Comparison of ENCODE assay signal across 11 mouse cellular contexts in the genomic region with DNA sequence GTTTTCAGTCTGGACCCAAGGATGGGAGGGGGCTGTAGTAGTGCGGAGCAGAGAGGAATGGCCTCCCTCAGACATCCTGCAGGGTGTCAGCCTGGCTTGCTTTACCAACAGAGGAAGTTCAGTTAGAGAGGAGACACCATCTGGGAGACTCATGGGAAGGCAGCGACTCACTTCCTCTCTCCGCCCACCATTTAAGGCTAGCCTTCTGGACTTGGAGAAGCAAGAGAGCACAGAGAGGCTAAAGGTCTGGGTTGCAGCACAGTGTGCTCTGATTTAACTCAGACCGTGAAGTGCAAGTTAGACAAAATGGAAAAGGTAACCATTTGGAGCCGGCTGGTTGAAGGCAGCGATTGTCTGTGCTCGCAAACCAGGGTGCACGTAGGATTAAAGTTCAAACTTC. TPM values are rescaled to one million over a fixed set of nuclear protein-coding genes. Genes with fewer than 3 reads are reported as not detected.
DNase-seq lines count a peak whose midpoint lies in the region; ATAC-seq and TF ChIP-seq lines count a peak whose summit lies in the region.
"Had no signal": no experiment of that assay in that cellular context is flagged by ENCODE, and none has a peak within 500 bp of the region (broad histone marks: within the 10 kb centered on the region; RNA-seq: fewer than 3 reads in every experiment).

No protein-coding gene starts in this region.

- peaks cover 59% of the 10 kb centered on the region for H3K4me1 ChIP-seq in intestine, embryonic 14.5 days (replicated peaks; ENCODE audit: control insufficient read depth, insufficient read depth, low read length)
- H3K4me1 ChIP-seq in intestine, postnatal 0 days (replicated peaks; ENCODE audit: control insufficient read depth, insufficient read depth, low read length), result peaks cover 13% of the 10 kb centered on the region
- peaks cover 45% of the 10 kb centered on the region for H3K4me1 ChIP-seq in embryonic facial prominence, embryonic 12.5 days
- H3K4me1 ChIP-seq in kidney, embryonic 16.5 days (ENCODE audit: insufficient read depth, low read length), result peaks cover 81% of the 10 kb centered on the region
- peaks cover 39% of the 10 kb centered on the region for H3K4me1 ChIP-seq in forebrain, embryonic 12.5 days

- H3K27ac ChIP-seq in intestine, embryonic 14.5 days (ENCODE audit: low read depth), result peak overlapping the region; percentile 40; the same call in 1 of the 2 replicates
- no peak overlapping the region for H3K27ac ChIP-seq in intestine, postnatal 0 days (ENCODE audit: low read depth, low read length)
- H3K27ac ChIP-seq in embryonic facial prominence, embryonic 12.5 days, result 0 out of 2 replicates have a peak overlapping the region, but pooled peaks have one; percentile 2
- H3K27ac ChIP-seq in kidney, embryonic 16.5 days (ENCODE audit: low read length), result peak overlapping the region; percentile 58
- H3K27ac ChIP-seq in forebrain, embryonic 12.5 days, result no peak overlapping the region
- H3K27ac ChIP-seq: neural tube, embryonic 13.5 days had no signal

- no peaks in the 10 kb centered on the region for H3K27me3 ChIP-seq in intestine, embryonic 14.5 days (replicated peaks; ENCODE audit: control insufficient read depth, insufficient read depth, low read length)
- H3K27me3 ChIP-seq in intestine, postnatal 0 days (replicated peaks; ENCODE audit: control insufficient read depth, insufficient read depth, low read length), result no peaks in the 10 kb centered on the region
- H3K27me3 ChIP-seq in embryonic facial prominence, embryonic 12.5 days, result 0 out of 2 replicates have a peak, but pooled peaks cover 15% of the 10 kb centered on the region
- H3K27me3 ChIP-seq in kidney, embryonic 16.5 days (ENCODE audit: insufficient read depth, low read length), result no peaks in the 10 kb centered on the region
- H3K27me3 ChIP-seq in forebrain, embryonic 12.5 days, result peaks cover 61% of the 10 kb centered on the region
- H3K27me3 ChIP-seq: neural tube, embryonic 13.5 days had no signal

- 71% methylated on average over 8 of the region's 8 CpGs for WGBS in intestine, embryonic 14.5 days
- 64% methylated on average over 8 of the region's 8 CpGs for WGBS in intestine, postnatal 0 days
- 68% methylated on average over 8 of the region's 8 CpGs for WGBS in embryonic facial prominence, embryonic 12.5 days
- 70% methylated on average over 8 of the region's 8 CpGs for WGBS in kidney, embryonic 16.5 days
- 85% methylated on average over 8 of the region's 8 CpGs for WGBS in forebrain, embryonic 12.5 days

- H3K4me2 ChIP-seq in intestine, embryonic 14.5 days (ENCODE audit: low read length), result no peak overlapping the region
- no peak overlapping the region for H3K4me2 ChIP-seq in intestine, postnatal 0 days (replicated peaks; ENCODE audit: low read depth)
- no peak overlapping the region for H3K4me2 ChIP-seq in embryonic facial prominence, embryonic 12.5 days (replicated peaks)
- no peak overlapping the region for H3K4me2 ChIP-seq in kidney, embryonic 16.5 days (replicated peaks; ENCODE audit: low read depth, low read length)
- no peak overlapping the region for H3K4me2 ChIP-seq in forebrain, embryonic 12.5 days
- H3K4me2 ChIP-seq: neural tube, embryonic 13.5 days had no signal

- peak; percentile 48 for DNase-seq in intestine, embryonic 14.5 days (ENCODE audit: low spot score)
- peak; percentile 28 for DNase-seq in lung, postnatal 25 days (ENCODE audit: low spot score)
- DNase-seq in thymus, postnatal 36 days, result no peak
- no peak for DNase-seq in layer of hippocampus, adult 11-12 months (ENCODE audit: low spot score)
- DNase-seq: cerebellum, postnatal 36 days had no signal

- no peak overlapping the region for H3K9ac ChIP-seq in intestine, embryonic 14.5 days (ENCODE audit: low read length)
- H3K9ac ChIP-seq in intestine, postnatal 0 days (ENCODE audit: low read depth, low read length), result no peak overlapping the region
- no peak overlapping the region for H3K9ac ChIP-seq in embryonic facial prominence, embryonic 12.5 days
- no peak overlapping the region for H3K9ac ChIP-seq in kidney, embryonic 16.5 days (replicated peaks; ENCODE audit: low read length)
- H3K9ac ChIP-seq in forebrain, embryonic 12.5 days, result no peak overlapping the region
- H3K9ac ChIP-seq: neural tube, embryonic 13.5 days had no signal

- H3K9me3 ChIP-seq in intestine, embryonic 14.5 days (ENCODE audit: control insufficient read depth, low read length), result no peaks in the 10 kb centered on the region
- no peaks in the 10 kb centered on the region for H3K9me3 ChIP-seq in intestine, postnatal 0 days (ENCODE audit: control insufficient read depth)
- no peaks in the 10 kb centered on the region for H3K9me3 ChIP-seq in embryonic facial prominence, embryonic 12.5 days
- no peaks in the 10 kb centered on the region for H3K9me3 ChIP-seq in kidney, embryonic 16.5 days (ENCODE audit: low read length)
- no peaks in the 10 kb centered on the region for H3K9me3 ChIP-seq in forebrain, embryonic 12.5 days
- H3K9me3 ChIP-seq: neural tube, embryonic 13.5 days had no signal

- H3K4me3 ChIP-seq in intestine, embryonic 14.5 days (ENCODE audit: low read depth, low read length), result no peak overlapping the region
- no peak overlapping the region for H3K4me3 ChIP-seq in intestine, postnatal 0 days (ENCODE audit: low read depth, low read length)
- no peak overlapping the region for H3K4me3 ChIP-seq in embryonic facial prominence, embryonic 12.5 days
- H3K4me3 ChIP-seq in kidney, embryonic 16.5 days (ENCODE audit: low read length), result no peak overlapping the region
- no peak overlapping the region for H3K4me3 ChIP-seq in forebrain, embryonic 12.5 days (replicated peaks)
- H3K4me3 ChIP-seq: neural tube, embryonic 13.5 days had no signal

- ATAC-seq in intestine, embryonic 14.5 days (replicated peaks; ENCODE audit: low FRiP score, low TSS enrichment, low read depth), result no peak
- no peak for ATAC-seq in intestine, postnatal 0 days
- no peak for ATAC-seq in embryonic facial prominence, embryonic 12.5 days (ENCODE audit: insufficient number of reproducible peaks, insufficient read depth, low FRiP score, low TSS enrichment)
- no peak for ATAC-seq in kidney, embryonic 16.5 days (ENCODE audit: low FRiP score, low TSS enrichment)
- no peak for ATAC-seq in forebrain, embryonic 12.5 days (ENCODE audit: low FRiP score)
- ATAC-seq: inflammation-experienced regulatory T-cells, adult 6 months had no signal

- no peaks in the 10 kb centered on the region for H3K36me3 ChIP-seq in intestine, embryonic 14.5 days (ENCODE audit: control insufficient read depth, insufficient read depth, low read length)
- H3K36me3 ChIP-seq in intestine, postnatal 0 days (ENCODE audit: control insufficient read depth, insufficient read depth), result no peaks in the 10 kb centered on the region
- no peaks in the 10 kb centered on the region for H3K36me3 ChIP-seq in embryonic facial prominence, embryonic 12.5 days
- no peaks in the 10 kb centered on the region for H3K36me3 ChIP-seq in kidney, embryonic 16.5 days (ENCODE audit: insufficient read depth, low read length)
- no peaks in the 10 kb centered on the region for H3K36me3 ChIP-seq in forebrain, embryonic 12.5 days (replicated peaks)
- H3K36me3 ChIP-seq: neural tube, embryonic 13.5 days had no signal

- TF ChIP-seq CTCF in intestine, postnatal 0 days (IDR thresholded peaks at IDR 0.05; ENCODE audit: low read depth), result no peak

RNA-seq across cellular contexts. Expression of a gene that starts 5.3 kb away (rescaled TPM):
- 33.6 and 35.9 TPM in 2 replicates for polyA plus RNA-seq in intestine, embryonic 14.5 days (2014; fragmentation: Nextera tagmentation; extraction: Ambion mirVana)
- 20.5 and 22.5 TPM in 2 replicates for polyA plus RNA-seq in intestine, postnatal 0 days (2015; fragmentation: Nextera tagmentation; extraction: Ambion mirVana)
- 21.2 and 21.4 TPM in 2 replicates for polyA plus RNA-seq in embryonic facial prominence, embryonic 12.5 days (2016; fragmentation: Nextera tagmentation; extraction: Ambion mirVana)
- polyA plus RNA-seq in kidney, embryonic 16.5 days (2015; fragmentation: Nextera tagmentation; extraction: Ambion mirVana), result 56.6 and 62.4 TPM in 2 replicates
- 13.6 and 14.4 TPM in 2 replicates for polyA plus RNA-seq in forebrain, embryonic 12.5 days (2016; fragmentation: Nextera tagmentation; extraction: Ambion mirVana)

Comparison
In these comparisons a context has a peak if more than half of its experiments do, and no peak if none do; other contexts are left out.
1. H3K27ac ChIP-seq: peak in intestine, embryonic 14.5 days (single experiment), embryonic facial prominence, embryonic 12.5 days (single experiment) and kidney, embryonic 16.5 days (single experiment); none in intestine, postnatal 0 days (single experiment) and forebrain, embryonic 12.5 days (single experiment).
2. DNase-seq: peak in intestine, embryonic 14.5 days (single experiment) and lung, postnatal 25 days (single experiment); none in thymus, postnatal 36 days (0 of 2) and layer of hippocampus, adult 11-12 months (single experiment).